ENCODE assay signal across 8 mouse cellular contexts in the genomic region with DNA sequence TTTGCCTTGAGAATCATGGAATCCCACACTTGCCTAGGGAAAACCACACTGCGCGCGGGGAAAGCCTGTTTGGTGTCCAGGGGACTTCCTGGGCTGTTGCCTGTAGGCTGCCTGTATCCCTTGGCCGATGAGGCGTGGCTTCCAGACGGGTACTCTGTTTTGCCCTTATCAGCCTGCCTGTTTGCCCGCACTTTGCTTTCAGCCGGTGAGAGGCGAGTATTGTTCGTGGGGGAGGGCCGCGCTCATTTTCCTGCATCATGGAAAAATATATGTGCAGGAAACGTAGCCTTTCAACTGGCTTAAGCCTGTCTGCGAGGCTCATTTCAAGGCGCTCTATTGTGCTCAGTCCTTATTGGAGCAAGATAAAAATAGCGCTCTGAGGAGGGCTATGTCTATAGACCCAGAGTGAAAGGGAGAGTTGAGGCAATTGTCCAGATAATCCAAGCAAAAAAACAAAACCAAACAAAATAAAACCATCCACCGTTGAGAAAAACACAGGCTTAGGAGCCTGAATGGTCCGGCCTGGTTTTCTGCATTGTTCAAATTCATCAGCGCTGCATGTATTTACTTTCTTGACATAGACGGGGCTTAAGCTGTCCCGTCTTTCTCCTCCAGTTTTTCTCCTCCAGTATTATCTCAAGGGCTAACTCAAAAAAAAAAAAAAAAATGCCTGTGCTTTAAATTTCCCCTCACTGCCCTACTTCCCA.
DNase-seq lines count a peak whose midpoint lies in the region; ATAC-seq lines count a peak whose summit lies in the region.

No protein-coding gene starts in this region.

- WGBS in embryonic facial prominence, embryonic 14.5 days = 81% methylated on average over 21 of the region's 21 CpGs

- ATAC-seq in embryonic facial prominence, embryonic 14.5 days (ENCODE audit: low read depth) = peak; percentile 84; the same call in 1 of the 2 replicates

- no peak overlapping the region for H3K27ac ChIP-seq in embryonic facial prominence, embryonic 14.5 days (replicated peaks; ENCODE audit: low read depth, low read length)

- no peak overlapping the region for H3K4me3 ChIP-seq in embryonic facial prominence, embryonic 14.5 days (ENCODE audit: low read depth, low read length)

- H3K9ac ChIP-seq in embryonic facial prominence, embryonic 14.5 days (ENCODE audit: low read depth, low read length) = no peak overlapping the region

- 0 out of 2 replicates have a peak, but pooled peaks cover 3% of the 10 kb centered on the region for H3K4me1 ChIP-seq in embryonic facial prominence, embryonic 14.5 days (ENCODE audit: control insufficient read depth, insufficient read depth, low read length)

- H3K36me3 ChIP-seq in embryonic facial prominence, embryonic 14.5 days (ENCODE audit: control insufficient read depth, insufficient read depth, low read length) = no peaks in the 10 kb centered on the region

- no peaks in the 10 kb centered on the region for H3K27me3 ChIP-seq in embryonic facial prominence, embryonic 14.5 days (replicated peaks; ENCODE audit: control insufficient read depth, insufficient read depth, low read length)

- no peaks in the 10 kb centered on the region for H3K9me3 ChIP-seq in embryonic facial prominence, embryonic 14.5 days (ENCODE audit: control insufficient read depth, low read length)

- 0 out of 2 replicates have a peak overlapping the region, but pooled peaks have one; percentile 12 for H3K4me2 ChIP-seq in embryonic facial prominence, embryonic 14.5 days (ENCODE audit: low read depth, low read length)

- peak; percentile 56 for DNase-seq in R1 (ENCODE audit: low read depth, low spot score)
- peak; percentile 30 for DNase-seq in embryonic facial prominence, embryonic 14.5 days (ENCODE audit: low spot score)
- peak; percentile 5 for DNase-seq in kidney, adult 18-20 months
- DNase-seq in lung, postnatal 25 days (ENCODE audit: low spot score) = peak; percentile 16
- no peak for DNase-seq in spleen, adult 18-20 months
- no peak for DNase-seq in thymus, postnatal 14 days
- no peak for DNase-seq in layer of hippocampus, postnatal 14 days (ENCODE audit: low spot score in 2 of 2)
- no peak for DNase-seq in urinary bladder, postnatal 25 days (ENCODE audit: low spot score)

Comparison
In these comparisons a context has a peak if more than half of its experiments do, and no peak if none do; other contexts are left out.
1. DNase-seq: peak in R1 (single experiment), embryonic facial prominence, embryonic 14.5 days (single experiment), kidney, adult 18-20 months (single experiment) and lung, postnatal 25 days (single experiment); none in spleen, adult 18-20 months (0 of 2), thymus, postnatal 14 days (single experiment), layer of hippocampus, postnatal 14 days (0 of 2) and urinary bladder, postnatal 25 days (single experiment).